Mouse (Mus musculus) kidney, embryonic 16.5 days (tissue): Measurements from ENCODE around the gene Sf3b4. TPM values are rescaled to one million over a fixed set of nuclear protein-coding genes. Genes with fewer than 3 reads are reported as not detected.
"Not testable (repeated sequence)": the region's sequence is repeated elsewhere in the genome, so short reads cannot be mapped to it uniquely, and the experiment has no call there.

Experiments used
- ATAC-seq: fragments of 200-750 bp; cut with Nextera tagmentation; 2 replicates; pipeline ENCODE4 v1.8.0; 2017; ENCODE audit warnings: moderate TSS enrichment; ENCODE audit not compliant: low FRiP score, low TSS enrichment
- H3K27ac ChIP-seq: fragments of 300-500 bp; sonication (generic); 2 replicates; pipeline ENCODE4 v1.5.1; 2014; ENCODE audit warnings: low read length
- H3K27me3 ChIP-seq: fragments of 300-500 bp; sonication (generic); 2 replicates; pipeline ENCODE4 v1.6.1; 2014; ENCODE audit warnings: low read length, control low read depth, mixed read lengths; ENCODE audit not compliant: insufficient read depth
- H3K36me3 ChIP-seq: fragments of 300-500 bp; sonication (generic); 2 replicates; pipeline ENCODE4 v1.6.1; 2014; ENCODE audit warnings: low read length, control low read depth, mixed read lengths; ENCODE audit not compliant: insufficient read depth
- H3K4me1 ChIP-seq: fragments of 300-500 bp; sonication (generic); 2 replicates; pipeline ENCODE4 v1.6.1; 2014; ENCODE audit warnings: low read length, control low read depth, mixed read lengths; ENCODE audit not compliant: insufficient read depth
- H3K4me2 ChIP-seq: fragments of 300-500 bp; sonication (generic); replicated peaks from 2 replicates; pipeline ENCODE4 v1.6.1; 2014; ENCODE audit warnings: low read depth, low read length
- H3K4me3 ChIP-seq: fragments of 300-500 bp; sonication (generic); 2 replicates; pipeline ENCODE4 v1.5.1; 2014; ENCODE audit warnings: mild to moderate bottlenecking, low read length
- H3K9ac ChIP-seq: fragments of 300-500 bp; sonication (generic); replicated peaks from 2 replicates; pipeline ENCODE4 v1.6.1; 2014; ENCODE audit warnings: low read length
- H3K9me3 ChIP-seq: fragments of 300-500 bp; sonication (generic); 2 replicates; pipeline ENCODE4 v1.6.1; 2016; ENCODE audit warnings: low read length, control low read depth
- WGBS: fragments of 180-500 bp; shearing (Covaris S2); extraction: QIAGEN DNeasy Blood & Tissue Kit; methylation state at CpG from one replicate; pipeline ENCODE4 v1.1.7; 2014; 5-methylcytosine and 5-hydroxymethylcytosine counted together
- polyA plus RNA-seq: library from polyadenylated mRNA; unstranded; fragments of >200 nt; fragmentation: Nextera tagmentation; extraction: Ambion mirVana; gene quantifications from 2 replicates; pipeline ENCODE4 v1.2.1, GENCODE M21; 2015

The Sf3b4 gene
- polyA plus RNA-seq, 1 experiment from 2014 or later = 186 TPM

DNA sequence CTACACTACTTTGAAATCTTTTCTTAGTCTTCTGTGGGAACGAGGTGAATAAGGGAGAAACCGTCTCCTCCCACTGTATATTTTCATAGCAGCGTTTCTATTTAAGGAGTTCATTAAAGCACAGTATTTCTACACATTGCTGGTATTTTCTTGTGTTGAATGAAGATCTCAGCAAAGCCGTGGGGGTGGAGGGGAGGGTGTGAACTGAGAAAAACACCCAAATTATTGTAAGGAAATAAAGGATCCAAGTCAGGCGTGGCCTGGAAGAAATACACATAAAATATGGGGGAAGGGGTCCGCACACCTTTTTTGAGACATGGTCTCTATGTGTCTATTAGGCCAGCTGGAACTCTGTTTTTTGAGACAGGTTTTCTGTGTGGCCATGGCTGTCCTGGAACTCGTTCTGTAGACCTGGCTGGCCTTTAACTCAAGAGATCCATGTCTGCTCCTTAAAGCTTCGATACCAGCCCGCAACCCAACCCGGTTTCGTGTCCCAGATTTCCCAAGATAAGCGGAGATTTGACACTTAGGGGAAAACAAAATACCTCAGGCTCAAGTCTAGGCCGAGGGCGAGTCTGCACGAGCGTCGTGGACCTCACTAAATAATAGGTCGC lies 442 bp upstream of the Sf3b4 start:
- peak overlapping the region; percentile 89 for H3K4me3 ChIP-seq
- WGBS = 13% methylated on average over 18 of the region's 18 CpGs
- H3K36me3 ChIP-seq = peaks cover 34% of the 10 kb centered on the region
- no peaks in the 10 kb centered on the region for H3K9me3 ChIP-seq
- ATAC-seq = peak; percentile 14
- peak overlapping the region; percentile 93 for H3K9ac ChIP-seq
- peak overlapping the region; percentile 98 for H3K27ac ChIP-seq
- no peaks in the 10 kb centered on the region for H3K27me3 ChIP-seq
- H3K4me1 ChIP-seq = peaks cover 27% of the 10 kb centered on the region
- peak overlapping the region; percentile 75 for H3K4me2 ChIP-seq

DNA sequence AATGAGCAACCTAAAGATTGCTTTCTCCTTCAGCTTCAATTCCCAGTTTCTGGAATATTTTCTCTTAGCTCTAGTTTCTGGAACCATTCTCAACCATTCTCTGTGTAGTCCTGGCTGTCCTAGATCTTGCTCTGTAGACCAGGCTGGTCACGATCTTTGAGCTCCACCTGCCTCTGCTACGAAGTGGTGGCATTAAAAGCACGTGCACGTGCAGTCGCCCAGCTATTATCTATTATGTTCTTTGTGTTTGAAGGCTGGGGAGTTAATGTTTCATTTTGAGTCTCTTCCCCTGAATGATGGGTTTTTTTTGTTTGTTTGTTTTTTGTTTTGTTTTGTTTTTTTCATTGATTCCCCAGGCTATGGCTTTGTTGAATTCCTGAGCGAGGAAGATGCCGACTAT lies 1.1 kb downstream of the Sf3b4 start:
- 36% methylated on average over 7 of the region's 7 CpGs for WGBS
- H3K4me3 ChIP-seq = peak overlapping the region; percentile 89
- ATAC-seq = no peak
- peaks cover 27% of the 10 kb centered on the region for H3K4me1 ChIP-seq
- H3K27ac ChIP-seq = 0 out of 2 replicates have a peak overlapping the region, but pooled peaks have one; percentile 98
- peak overlapping the region; percentile 93 for H3K9ac ChIP-seq
- H3K27me3 ChIP-seq = no peaks in the 10 kb centered on the region
- peaks cover 43% of the 10 kb centered on the region for H3K36me3 ChIP-seq
- no peaks in the 10 kb centered on the region for H3K9me3 ChIP-seq
- peak overlapping the region; percentile 93 for H3K4me2 ChIP-seq

DNA sequence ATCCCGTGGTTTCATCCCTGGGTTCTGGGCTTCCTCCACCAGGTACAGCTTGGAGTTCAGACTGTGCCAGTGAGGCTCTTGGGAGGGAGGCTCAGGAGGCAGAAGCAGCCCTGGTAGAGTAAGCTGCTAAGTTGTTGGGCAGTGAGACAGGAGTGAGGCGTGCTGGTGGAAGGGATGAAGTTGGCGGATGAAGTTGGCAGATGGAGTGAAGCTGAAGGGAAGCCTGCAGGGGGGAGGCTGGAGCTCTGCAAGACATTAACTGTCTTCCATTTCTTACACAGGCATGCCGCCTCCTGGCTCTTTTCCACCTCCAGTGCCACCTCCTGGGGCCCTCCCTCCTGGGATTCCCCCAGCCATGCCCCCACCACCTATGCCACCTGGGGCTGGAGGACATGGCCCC lies 1.9 kb downstream of the Sf3b4 start:
- H3K4me2 ChIP-seq = not testable (repeated sequence)

DNA sequence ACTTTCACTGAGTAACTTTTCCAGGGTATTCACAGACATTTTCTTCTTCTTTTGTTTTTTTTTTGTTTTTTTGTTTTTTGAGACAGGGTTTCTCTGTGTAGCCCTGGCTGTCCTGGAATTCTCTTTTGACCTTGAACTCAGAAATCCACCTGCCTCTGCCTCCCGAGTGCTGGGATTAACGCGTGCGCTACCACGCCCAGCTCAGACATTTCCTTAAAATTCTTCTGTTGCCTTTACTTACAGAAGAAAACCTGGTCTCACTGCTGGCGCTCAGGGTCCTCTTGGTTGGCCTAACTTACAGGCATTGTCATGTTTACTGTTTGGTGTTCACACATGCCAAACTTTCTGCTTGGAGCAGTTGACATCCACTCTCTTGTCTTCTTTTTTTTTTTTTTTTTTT lies 3.1 kb downstream of the Sf3b4 start:
- H3K9ac ChIP-seq = no peak overlapping the region
- H3K27me3 ChIP-seq = no peaks in the 10 kb centered on the region
- no peak overlapping the region for H3K4me2 ChIP-seq
- H3K27ac ChIP-seq = no peak overlapping the region
- H3K36me3 ChIP-seq = peaks cover 44% of the 10 kb centered on the region
- ATAC-seq = no peak
- no peak overlapping the region for H3K4me3 ChIP-seq
- no peaks in the 10 kb centered on the region for H3K9me3 ChIP-seq
- peaks cover 26% of the 10 kb centered on the region for H3K4me1 ChIP-seq
- 95% methylated on average over 6 of the region's 6 CpGs for WGBS

More for the DNA sequence above, 1.9 kb downstream of the Sf3b4 start:
- not testable (repeated sequence) for H3K9me3 ChIP-seq, ATAC-seq, H3K9ac ChIP-seq, H3K27me3 ChIP-seq, H3K4me3 ChIP-seq, H3K27ac ChIP-seq
- Histone ChIP-seq H3K4me1 (peaks cover 27% of the 10 kb centered on the region), H3K36me3 (peaks cover 44% of the 10 kb centered on the region)
- WGBS = 91% methylated on average over 4 of the region's 4 CpGs

DNA sequence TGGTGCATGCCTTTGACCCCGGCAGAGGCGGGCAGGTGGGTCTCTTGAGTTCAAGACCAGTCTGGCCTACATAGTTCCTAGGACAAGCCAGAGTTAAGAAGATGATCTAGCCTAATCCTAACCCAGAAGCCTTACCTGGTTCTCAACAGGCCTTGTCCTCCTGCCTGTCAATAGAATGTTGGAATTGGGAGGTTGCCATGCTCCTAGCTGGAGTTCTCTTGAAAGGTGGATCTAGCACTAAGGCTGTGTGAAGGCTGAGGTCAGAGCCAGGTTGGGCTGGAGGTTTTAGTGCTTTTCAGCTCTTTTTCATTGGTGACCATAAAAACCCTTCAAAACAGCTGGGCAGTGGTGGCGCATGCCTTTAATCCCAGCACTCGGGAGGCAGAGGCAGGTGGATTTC lies 6.3 kb downstream of the Sf3b4 start:
- Histone ChIP-seq H3K9me3 (no peaks in the 10 kb centered on the region), H3K9ac (no peak overlapping the region), H3K27ac (no peak overlapping the region), H3K4me3 (no peak overlapping the region), H3K4me1 (peaks cover 30% of the 10 kb centered on the region), H3K27me3 (no peaks in the 10 kb centered on the region), H3K4me2 (no peak overlapping the region), H3K36me3 (peaks cover 44% of the 10 kb centered on the region)
- no peak for ATAC-seq
- WGBS = 97% methylated on average over 4 of the region's 4 CpGs

DNA sequence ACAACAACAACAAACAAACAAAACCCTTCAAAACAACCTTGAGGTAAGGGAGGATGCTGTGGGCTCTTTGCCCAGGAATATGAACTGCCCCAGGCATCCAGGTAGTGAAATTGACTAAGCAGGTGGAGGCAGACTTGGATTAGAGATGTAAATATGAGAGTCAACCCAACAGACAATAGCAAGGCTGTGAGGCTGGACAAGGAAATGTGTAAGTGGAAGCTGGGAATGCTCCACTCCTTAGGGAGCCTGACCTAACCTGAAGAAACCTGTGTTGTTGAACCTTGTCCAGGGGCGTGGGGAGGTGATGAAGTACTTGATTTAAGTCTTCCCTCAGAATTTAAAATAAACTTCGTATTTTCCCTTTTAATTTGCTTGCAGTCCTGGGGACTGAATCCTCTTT lies 6.8 kb downstream of the Sf3b4 start:
- 85% methylated on average over 2 of the region's 2 CpGs for WGBS
- Histone ChIP-seq H3K4me2 (no peak overlapping the region), H3K27me3 (no peaks in the 10 kb centered on the region), H3K27ac (no peak overlapping the region), H3K4me1 (peaks cover 27% of the 10 kb centered on the region), H3K9me3 (no peaks in the 10 kb centered on the region), H3K9ac (no peak overlapping the region), H3K4me3 (no peak overlapping the region), H3K36me3 (peaks cover 44% of the 10 kb centered on the region)
- ATAC-seq = no peak

DNA sequence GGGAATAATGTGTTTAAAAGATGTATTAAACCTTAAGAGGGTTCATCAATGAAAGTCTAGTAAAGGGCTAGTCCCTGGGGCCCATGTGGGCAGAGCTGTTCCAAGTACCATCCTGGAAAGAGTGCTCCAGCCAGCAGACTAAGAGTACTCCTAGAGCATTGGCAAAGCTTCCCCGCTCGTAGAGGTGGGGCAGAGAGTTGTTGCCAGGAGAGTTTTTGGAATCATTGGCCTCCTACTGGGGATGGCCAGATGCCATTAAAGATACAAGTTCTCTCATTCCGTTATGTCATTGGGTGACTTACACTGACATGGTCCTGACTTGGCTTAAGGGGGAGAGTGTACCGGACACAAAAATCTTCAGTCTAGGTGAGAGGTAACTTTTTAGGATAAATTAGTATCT lies 7.4 kb downstream of the Sf3b4 start:
- Histone ChIP-seq H3K27ac (no peak overlapping the region), H3K4me3 (no peak overlapping the region), H3K9ac (no peak overlapping the region), H3K4me2 (no peak overlapping the region), H3K4me1 (peaks cover 21% of the 10 kb centered on the region), H3K27me3 (no peaks in the 10 kb centered on the region), H3K9me3 (no peaks in the 10 kb centered on the region), H3K36me3 (peaks cover 37% of the 10 kb centered on the region)
- 68% methylated on average over 4 of the region's 4 CpGs for WGBS
- ATAC-seq = no peak

DNA sequence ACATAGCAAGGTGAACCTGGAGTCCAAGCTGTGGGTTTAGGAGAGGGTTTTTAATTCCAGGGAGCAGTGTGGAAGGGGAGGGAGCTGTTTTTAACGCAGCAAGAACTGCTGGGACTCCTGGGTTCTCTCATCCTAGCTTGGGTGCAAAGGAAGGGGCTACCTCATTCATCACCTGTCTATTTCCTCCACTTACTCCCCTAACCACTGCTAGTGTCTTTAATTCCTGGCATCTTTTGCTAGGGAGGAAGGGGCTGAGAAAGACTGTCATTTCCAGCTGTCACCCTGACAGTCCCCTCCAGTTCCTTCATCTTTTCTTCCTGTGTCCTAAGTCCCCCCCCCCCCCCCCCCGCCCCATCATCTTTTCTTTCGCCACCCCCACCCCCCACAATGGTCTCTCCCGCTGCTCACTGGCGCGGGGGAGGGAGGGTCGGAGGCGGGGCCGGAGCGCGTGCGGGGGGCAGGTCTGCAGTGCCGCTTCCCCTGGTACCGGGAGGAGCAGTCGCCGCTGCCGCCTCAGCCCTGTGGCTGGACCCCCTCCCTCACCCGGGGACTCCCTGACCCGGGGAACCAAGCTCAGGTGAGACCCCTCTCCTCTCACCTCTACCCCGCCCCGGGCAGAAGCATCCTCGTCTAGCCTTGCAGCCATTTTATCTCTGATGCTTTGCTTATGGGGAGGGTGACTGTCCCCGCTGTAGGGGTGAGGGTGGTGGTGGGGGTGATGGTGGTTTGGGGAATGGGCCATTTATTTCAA lies 8.8 kb downstream of the Sf3b4 start, which contains the start of gene Sv2a:
Sv2a (plus strand) TSS at position 425 of the 751 bp plus-strand sequence.
- ATAC-seq = peak; percentile 55
- peak within 1 kb of the TSS; percentile 53 for H3K4me3 ChIP-seq
- H3K4me1 ChIP-seq = peaks cover 20% of the 10 kb centered on the region
- H3K27ac ChIP-seq = no peak within 1 kb of the TSS
- no peaks in the 10 kb centered on the region for H3K27me3 ChIP-seq
- peak within 1 kb of the TSS; percentile 56 for H3K9ac ChIP-seq
- no peaks in the 10 kb centered on the region for H3K9me3 ChIP-seq
- peak within 1 kb of the TSS; percentile 73 for H3K4me2 ChIP-seq
- WGBS = 0% methylated on average over 8 of the region's 23 CpGs
- H3K36me3 ChIP-seq = peaks cover 25% of the 10 kb centered on the region

DNA sequence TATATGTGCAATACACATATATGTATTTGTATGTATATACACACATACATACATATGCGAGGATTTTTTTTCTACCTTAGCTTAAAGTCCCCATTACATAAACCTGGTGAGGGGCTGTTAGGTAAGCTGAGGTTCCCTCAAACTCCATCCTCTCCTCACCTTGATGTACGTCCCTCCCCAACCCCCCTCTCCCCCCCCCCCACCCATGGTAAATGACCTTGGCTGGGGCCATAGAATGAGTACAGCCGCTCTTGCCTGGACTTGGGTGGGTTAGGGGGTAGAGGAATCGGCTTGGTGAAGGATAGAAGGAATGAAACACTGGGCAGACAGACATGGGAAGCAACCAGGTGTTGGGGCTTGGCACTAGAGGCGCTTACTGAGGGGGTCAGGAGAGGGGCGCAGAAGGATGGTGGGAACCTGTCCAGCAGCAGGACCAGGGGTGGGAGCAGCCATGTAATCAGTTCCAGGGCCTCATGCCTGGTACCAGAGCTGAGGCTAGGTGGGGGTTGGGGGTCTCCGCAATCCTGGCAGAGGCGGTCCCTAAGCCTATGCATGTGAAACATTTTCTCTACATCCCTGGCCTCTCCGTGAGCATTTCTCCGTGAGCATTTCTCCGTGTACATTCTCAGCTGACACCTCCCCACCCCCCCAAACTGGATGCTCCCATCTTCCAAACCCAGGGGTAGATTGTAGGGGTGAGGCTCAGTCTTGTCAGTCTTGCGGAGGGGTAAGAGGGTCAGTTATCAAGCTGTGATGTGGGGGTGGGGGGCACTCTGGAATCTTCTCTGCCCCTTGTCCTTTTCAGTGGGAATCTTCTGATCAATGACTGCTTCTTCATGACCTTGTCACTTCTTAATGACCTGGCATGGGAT lies 9.6 kb downstream of the Sf3b4 start:
- Histone ChIP-seq H3K4me2 (peak overlapping the region; percentile 73), H3K36me3 (peaks cover 17% of the 10 kb centered on the region), H3K4me3 (peak overlapping the region; percentile 53), H3K9ac (0 out of 2 replicates have a peak overlapping the region, but pooled peaks have one; percentile 44), H3K9me3 (no peaks in the 10 kb centered on the region), H3K27ac (no peak overlapping the region), H3K4me1 (peaks cover 20% of the 10 kb centered on the region), H3K27me3 (no peaks in the 10 kb centered on the region)
- WGBS = 38% methylated on average over 12 of the region's 12 CpGs
- peak; percentile 34; the same call in 1 of the 2 replicates for ATAC-seq
